Mouse (Mus musculus) forebrain, embryonic 14.5 days (tissue): Measurements from ENCODE around the gene Smim9. TPM values are rescaled to one million over a fixed set of nuclear protein-coding genes. Genes with fewer than 3 reads are reported as not detected.
"Not testable (repeated sequence)": the region's sequence is repeated elsewhere in the genome, so short reads cannot be mapped to it uniquely, and the experiment has no call there.

Source experiments
- ATAC-seq: fragments of 200-750 bp; cut with Nextera tagmentation; 2 replicates; pipeline ENCODE4 v1.8.0; 2017; ENCODE audit warnings: mild to moderate bottlenecking, moderate library complexity
- DNase-seq: peaks from one replicate; pipeline ENCODE4 v3.0.0-alpha.2; 2015; ENCODE audit warnings: low spot score
- H3K27ac ChIP-seq: fragments of 300-500 bp; sonication (generic); 2 replicates; pipeline ENCODE4 v1.5.1; 2014; ENCODE audit warnings: low read depth, mild to moderate bottlenecking, control low read depth, low read length, moderate library complexity
- H3K27me3 ChIP-seq: fragments of 300-500 bp; sonication (generic); replicated peaks from 2 replicates; pipeline ENCODE4 v1.6.1; 2014; ENCODE audit warnings: low read length, control low read depth, mixed read lengths; ENCODE audit not compliant: control insufficient read depth, insufficient read depth
- H3K36me3 ChIP-seq: fragments of 300-500 bp; sonication (generic); 2 replicates; pipeline ENCODE4 v1.6.1; 2014; ENCODE audit warnings: low read length, control low read depth; ENCODE audit not compliant: control insufficient read depth, insufficient read depth
- H3K4me1 ChIP-seq: fragments of 300-500 bp; sonication (generic); 2 replicates; pipeline ENCODE4 v1.6.1; 2014; ENCODE audit warnings: antibody characterized with exemption, low read length, control low read depth; ENCODE audit not compliant: control insufficient read depth, insufficient read depth
- H3K4me2 ChIP-seq: fragments of 300-500 bp; sonication (generic); 2 replicates; pipeline ENCODE4 v1.6.1; 2014; ENCODE audit warnings: mild to moderate bottlenecking, control low read depth, low read length
- H3K4me3 ChIP-seq: fragments of 300-500 bp; sonication (generic); 2 replicates; pipeline ENCODE4 v1.5.1; 2014; ENCODE audit warnings: low read depth, low read length, control low read depth
- H3K9ac ChIP-seq: fragments of 300-500 bp; sonication (generic); 2 replicates; pipeline ENCODE4 v1.6.1; 2014; ENCODE audit warnings: mild to moderate bottlenecking, low read length, control low read depth, moderate library complexity
- H3K9me3 ChIP-seq: fragments of 300-500 bp; sonication (generic); replicated peaks from 2 replicates; pipeline ENCODE4 v1.6.1; 2016; ENCODE audit warnings: low read length, control low read depth, mixed read lengths; ENCODE audit not compliant: control insufficient read depth
- WGBS: fragments of 180-500 bp; shearing (Covaris S2); extraction: QIAGEN DNeasy Blood & Tissue Kit; methylation state at CpG from one replicate; pipeline ENCODE4 v1.1.7; 2014; 5-methylcytosine and 5-hydroxymethylcytosine counted together
- polyA plus RNA-seq: library from polyadenylated mRNA; unstranded; fragments of >200 nt; fragmentation: Nextera tagmentation; extraction: Ambion mirVana; gene quantifications from 2 replicates; pipeline ENCODE4 v1.2.1, GENCODE M21; 2014

Gene Smim9
- polyA plus RNA-seq = not detected in 2 replicates

- no peak within 1 kb of the TSS for H3K9ac ChIP-seq
- H3K27me3 ChIP-seq = no peaks in the 10 kb centered on the region
- no peaks in the 10 kb centered on the region for H3K4me1 ChIP-seq
- H3K36me3 ChIP-seq = no peaks in the 10 kb centered on the region
- no peak within 1 kb of the TSS for H3K27ac ChIP-seq
- 50% methylated on average over 1 of the region's 1 CpGs for WGBS
- ATAC-seq (no peak), DNase-seq (no peak)
- H3K9me3 ChIP-seq = no peaks in the 10 kb centered on the region
- no peak within 1 kb of the TSS for H3K4me2 ChIP-seq
- no peak within 1 kb of the TSS for H3K4me3 ChIP-seq
These were observed at the start of gene Smim9 for GRCm38 (mm10) chrX:75163670-75164069. Smim9 (minus strand) TSS chrX:75163770.

- Histone ChIP-seq H3K4me2 (peak overlapping the region; percentile 55), H3K9ac (peak overlapping the region; percentile 54), H3K9me3 (no peaks in the 10 kb centered on the region), H3K4me3 (peak overlapping the region; percentile 37), H3K36me3 (no peaks in the 10 kb centered on the region), H3K27me3 (no peaks in the 10 kb centered on the region), H3K4me1 (no peaks in the 10 kb centered on the region), H3K27ac (no peak overlapping the region)
- ATAC-seq (peak; percentile 78), DNase-seq (peak; percentile 18)
- 31% methylated on average over 38 of the region's 49 CpGs for WGBS
These were observed 7.9 kb downstream of the Smim9 start for GRCm38 (mm10) chrX:75155576-75156243.

GRCm38 (mm10) chrX:75152249-75152648 lies 11.3 kb downstream of the Smim9 start:
- ATAC-seq (no peak), DNase-seq (no peak)
- no peaks in the 10 kb centered on the region for H3K36me3 ChIP-seq
- no peak overlapping the region for H3K4me3 ChIP-seq
- no peak overlapping the region for H3K4me2 ChIP-seq
- no peaks in the 10 kb centered on the region for H3K9me3 ChIP-seq
- H3K9ac ChIP-seq = no peak overlapping the region
- no peak overlapping the region for H3K27ac ChIP-seq
- no peaks in the 10 kb centered on the region for H3K27me3 ChIP-seq
- WGBS = 57% methylated on average over 1 of the region's 1 CpGs
- no peaks in the 10 kb centered on the region for H3K4me1 ChIP-seq

GRCm38 (mm10) chrX:75150304-75150703 lies 13.3 kb downstream of the Smim9 start:
- Histone ChIP-seq H3K27me3 (no peaks in the 10 kb centered on the region), H3K36me3 (no peaks in the 10 kb centered on the region), H3K27ac (no peak overlapping the region), H3K9ac (no peak overlapping the region), H3K4me1 (no peaks in the 10 kb centered on the region), H3K4me2 (no peak overlapping the region), H3K9me3 (no peaks in the 10 kb centered on the region), H3K4me3 (no peak overlapping the region)
- WGBS = 85% methylated on average over 2 of the region's 2 CpGs
- no peak for DNase-seq
- ATAC-seq = no peak

- no peaks in the 10 kb centered on the region for H3K27me3 ChIP-seq
- 86% methylated on average over 4 of the region's 4 CpGs for WGBS
- no peak for DNase-seq
- ATAC-seq = no peak
- H3K9ac ChIP-seq = no peak overlapping the region
- H3K36me3 ChIP-seq = no peaks in the 10 kb centered on the region
- no peak overlapping the region for H3K4me2 ChIP-seq
- H3K27ac ChIP-seq = no peak overlapping the region
- H3K9me3 ChIP-seq = no peaks in the 10 kb centered on the region
- H3K4me3 ChIP-seq = no peak overlapping the region
- no peaks in the 10 kb centered on the region for H3K4me1 ChIP-seq
These were observed 15.2 kb downstream of the Smim9 start for GRCm38 (mm10) chrX:75148414-75148813.

- peak; percentile 2 for DNase-seq
These were observed 20.4 kb downstream of the Smim9 start for GRCm38 (mm10) chrX:75143124-75143555.

GRCm38 (mm10) chrX:75138182-75138581 lies 25.4 kb downstream of the Smim9 start:
- no peak overlapping the region for H3K4me3 ChIP-seq
- 95% methylated on average over 2 of the region's 2 CpGs for WGBS
- no peak for ATAC-seq

More at GRCm38 (mm10) chrX:75143124-75143555, 20.4 kb downstream of the Smim9 start:
- H3K4me2 ChIP-seq = peak overlapping the region; percentile 46
- ATAC-seq = peak; percentile 63
- peak overlapping the region; percentile 35; the same call in 1 of the 2 replicates for H3K9ac ChIP-seq
- not testable (repeated sequence) for H3K9me3 ChIP-seq, H3K27ac ChIP-seq, H3K36me3 ChIP-seq, H3K27me3 ChIP-seq, H3K4me1 ChIP-seq
- 30% methylated on average over 19 of the region's 42 CpGs for WGBS
- peak overlapping the region; percentile 25 for H3K4me3 ChIP-seq

GRCm38 (mm10) chrX:75137729-75138128 lies 25.8 kb downstream of the Smim9 start:
- Histone ChIP-seq H3K4me2 (no peak overlapping the region), H3K4me1 (no peaks in the 10 kb centered on the region), H3K4me3 (no peak overlapping the region), H3K27me3 (no peaks in the 10 kb centered on the region), H3K27ac (no peak overlapping the region), H3K9ac (no peak overlapping the region), H3K36me3 (no peaks in the 10 kb centered on the region), H3K9me3 (no peaks in the 10 kb centered on the region)
- ATAC-seq (no peak), DNase-seq (no peak)
- WGBS = 77% methylated on average over 2 of the region's 2 CpGs

More at GRCm38 (mm10) chrX:75138182-75138581, 25.4 kb downstream of the Smim9 start:
- H3K4me2 ChIP-seq = no peak overlapping the region
- no peaks in the 10 kb centered on the region for H3K36me3 ChIP-seq
- H3K9me3 ChIP-seq = no peaks in the 10 kb centered on the region
- no peaks in the 10 kb centered on the region for H3K27me3 ChIP-seq
- H3K4me1 ChIP-seq = no peaks in the 10 kb centered on the region
- DNase-seq = no peak
- no peak overlapping the region for H3K27ac ChIP-seq
- no peak overlapping the region for H3K9ac ChIP-seq

- no peak overlapping the region for H3K4me3 ChIP-seq
- H3K36me3 ChIP-seq = no peaks in the 10 kb centered on the region
- ATAC-seq (no peak), DNase-seq (no peak)
- H3K27ac ChIP-seq = no peak overlapping the region
- H3K27me3 ChIP-seq = no peaks in the 10 kb centered on the region
- no peaks in the 10 kb centered on the region for H3K9me3 ChIP-seq
- no peak overlapping the region for H3K4me2 ChIP-seq
- no peaks in the 10 kb centered on the region for H3K4me1 ChIP-seq
- no peak overlapping the region for H3K9ac ChIP-seq
These were observed 26.6 kb downstream of the Smim9 start for GRCm38 (mm10) chrX:75136938-75137337.
